Mouse (Mus musculus) megakaryocyte progenitor cell, adult 5-6 weeks (primary cell): ENCODE measurements at regions not wholly inside any gene's neighbourhood (a gene's known extent, or its start where the extent isn't known, plus 50 kb on each side); places are given as distances from the start of the nearest gene placed in this dataset.

Source experiments
- ATAC-seq: replicated peaks from 2 replicates; pipeline ENCODE4 v1.8.0; 2016; ENCODE audit warnings: mild to moderate bottlenecking, moderate TSS enrichment, inconsistent platforms; ENCODE audit not compliant: poor library complexity

- peak; percentile 20; the same call in 1 of the 2 replicates for ATAC-seq
These were observed 128.4 kb upstream of the Jun start for GRCm38 (mm10) chr4:95180446-95180845.

DNA sequence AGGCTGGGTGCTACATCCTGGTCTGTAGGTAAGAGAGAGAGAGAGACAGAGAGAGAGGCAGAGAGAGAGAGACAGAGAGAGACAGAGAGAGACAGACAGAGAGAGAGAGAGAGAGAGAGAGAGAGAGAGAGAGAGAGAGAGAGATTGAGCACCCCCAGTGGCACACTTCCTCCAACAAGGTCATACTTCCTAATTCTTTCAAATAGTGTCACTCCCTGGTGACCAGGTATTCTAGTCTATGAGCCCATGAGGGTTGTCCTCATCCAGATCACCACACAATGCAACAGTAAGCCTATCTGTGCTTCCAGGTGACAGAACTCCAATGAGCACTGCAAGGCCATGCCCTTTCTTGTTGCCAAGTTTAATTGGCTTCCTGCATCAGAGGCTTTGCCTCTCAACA is 129.0 kb upstream of the Jun start:
- peak; percentile 32 for ATAC-seq

DNA sequence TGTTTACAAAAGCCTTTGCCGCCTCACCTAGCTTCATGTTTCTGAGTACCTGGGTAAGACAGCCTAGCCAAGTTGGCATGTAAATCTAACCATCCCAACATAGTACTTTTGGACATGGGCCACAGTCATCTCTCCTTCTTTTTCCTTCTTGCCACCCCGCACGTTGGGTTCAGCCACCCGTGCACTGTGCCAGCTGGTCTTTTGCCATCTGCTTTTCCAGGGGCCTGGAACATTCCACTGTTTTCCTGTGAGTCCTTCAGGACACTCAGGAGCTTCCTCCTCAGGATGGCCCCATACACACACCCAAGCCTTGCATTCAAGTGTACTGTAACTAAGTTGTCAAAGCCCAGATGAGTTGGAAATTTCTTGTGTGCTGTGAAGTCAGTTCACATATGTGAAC is 132.2 kb upstream of the Jun start:
- no peak for ATAC-seq

DNA sequence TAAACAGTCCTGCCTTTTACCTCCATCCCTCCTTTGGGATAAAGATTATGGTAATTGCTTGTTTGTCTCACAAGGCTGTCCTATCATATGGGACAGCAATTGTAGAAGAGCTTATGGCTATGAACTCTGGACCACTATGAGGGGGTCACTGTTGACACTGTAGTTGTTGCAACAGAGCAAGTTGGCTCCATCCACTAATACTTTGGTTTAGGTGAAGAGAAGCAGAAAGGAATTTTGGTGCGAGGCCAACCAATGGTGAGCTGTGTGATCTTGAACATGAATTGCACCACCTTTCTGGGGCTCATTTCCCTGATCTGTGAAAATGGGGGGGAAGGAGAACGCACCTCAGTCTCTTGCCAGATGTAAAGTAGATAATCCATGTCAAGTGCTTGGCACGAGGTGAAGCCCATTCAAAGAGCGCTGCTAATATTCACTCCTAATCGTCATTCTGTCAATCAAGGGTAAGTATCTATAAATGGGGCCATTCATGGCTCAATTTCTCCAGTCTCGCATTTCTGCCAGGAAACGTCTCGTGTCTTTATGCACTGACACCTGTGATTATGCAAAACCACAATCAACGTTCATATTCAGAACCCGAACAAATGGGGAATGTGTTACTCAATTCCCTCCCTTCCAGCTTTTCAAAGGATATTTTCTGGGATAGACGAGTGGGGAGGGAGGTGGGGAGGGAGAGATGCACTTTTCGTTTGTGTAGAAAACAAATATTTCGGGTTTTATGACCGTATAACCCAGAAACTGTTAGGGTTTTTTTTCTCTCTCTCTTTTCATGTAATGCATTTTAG is 133.3 kb upstream of the Jun start:
- ATAC-seq, result no peak

DNA sequence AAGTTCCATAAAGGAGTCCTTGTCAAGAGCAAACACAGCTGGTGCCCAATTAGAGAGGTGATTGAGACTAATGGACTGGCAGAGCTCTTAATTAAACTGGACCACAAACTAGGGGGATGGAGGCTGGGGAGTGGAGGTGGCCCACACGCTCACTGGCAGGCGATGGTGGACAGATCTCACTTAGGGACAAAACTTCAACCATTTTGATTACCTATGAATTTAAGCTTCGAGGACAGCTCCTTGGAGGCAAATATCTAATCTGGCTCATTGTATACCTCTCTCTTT is 133.8 kb upstream of the Jun start:
- no peak for ATAC-seq

DNA sequence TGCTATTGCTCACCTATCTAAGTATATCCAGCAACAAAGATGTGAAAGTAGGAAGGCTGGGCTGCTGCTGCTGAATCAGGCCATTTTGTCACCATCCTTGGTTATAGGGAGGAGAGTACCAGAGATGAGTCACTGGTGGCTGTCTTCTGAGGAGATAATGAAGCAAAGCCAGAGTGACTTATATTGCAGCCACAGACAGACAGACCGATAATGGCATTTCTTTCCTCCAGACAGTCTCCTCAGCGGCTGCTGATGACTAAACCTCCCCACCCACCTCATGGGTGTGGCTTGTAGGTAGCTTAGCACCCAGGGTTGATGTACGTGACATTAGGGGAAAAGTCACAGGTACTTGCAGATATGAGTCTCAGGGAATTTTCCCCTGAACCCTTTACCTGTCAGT is 136.1 kb upstream of the Jun start:
- 0 out of 2 replicates have a peak, but pooled peaks have one; percentile 9 for ATAC-seq

DNA sequence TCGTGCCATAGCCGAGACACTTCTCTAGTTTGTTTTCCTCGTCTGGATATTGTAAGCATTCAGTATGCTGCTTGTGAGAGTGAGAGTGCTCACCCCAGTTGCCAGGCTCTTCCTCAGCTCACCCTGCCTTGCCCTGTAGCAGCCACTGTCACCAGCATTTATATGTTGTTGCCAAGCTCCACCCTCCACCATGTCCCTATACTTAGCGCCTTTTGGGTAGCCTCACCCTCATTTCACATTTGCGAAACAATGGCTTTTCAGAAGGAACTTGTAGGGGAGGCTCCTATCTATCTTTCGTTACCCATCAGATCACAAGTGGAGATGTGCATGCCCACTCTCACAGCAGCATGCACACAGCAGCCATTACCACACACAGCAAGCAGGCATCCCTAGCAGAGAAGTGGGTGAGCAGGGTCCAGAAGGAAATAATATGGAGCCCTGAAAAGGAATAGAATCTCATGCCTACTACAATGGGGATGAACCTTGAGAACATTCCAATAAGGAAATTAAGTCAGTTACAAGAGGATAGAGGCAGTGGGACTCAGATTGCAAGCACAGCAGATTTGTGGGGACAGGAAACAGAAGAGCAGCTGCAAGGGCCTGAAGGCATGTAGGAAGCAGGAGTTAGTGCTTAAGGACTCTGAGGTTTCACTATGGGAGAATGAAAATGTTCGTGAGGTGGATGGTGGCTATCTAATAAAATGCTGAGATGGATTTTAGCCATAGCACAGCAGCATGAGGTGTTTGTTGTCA is 139.8 kb upstream of the Jun start:
- no peak for ATAC-seq

GRCm38 (mm10) chr4:95192562-95192961 is 140.5 kb upstream of the Jun start:
- no peak for ATAC-seq

DNA sequence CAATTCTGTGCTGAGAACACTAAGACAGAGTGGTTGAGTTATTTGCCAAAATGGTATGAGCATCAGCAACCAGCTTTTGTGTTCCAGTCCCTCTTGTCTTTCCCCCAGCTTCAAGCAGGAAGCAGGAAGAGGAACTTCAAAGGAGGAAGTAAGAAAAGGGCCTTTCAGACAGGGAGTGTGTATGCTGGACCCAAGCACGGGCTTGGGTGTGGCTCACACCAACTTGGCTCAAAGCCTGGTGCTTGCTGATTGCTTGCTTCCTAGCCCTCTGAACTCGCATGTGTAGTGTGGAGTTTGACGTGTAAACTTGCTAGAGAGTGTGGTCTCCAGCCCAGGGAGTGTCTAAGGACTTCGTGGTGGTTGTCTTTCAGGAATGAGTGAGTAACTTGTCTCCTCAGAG is 141.0 kb upstream of the Jun start:
- ATAC-seq, result peak; percentile 83

DNA sequence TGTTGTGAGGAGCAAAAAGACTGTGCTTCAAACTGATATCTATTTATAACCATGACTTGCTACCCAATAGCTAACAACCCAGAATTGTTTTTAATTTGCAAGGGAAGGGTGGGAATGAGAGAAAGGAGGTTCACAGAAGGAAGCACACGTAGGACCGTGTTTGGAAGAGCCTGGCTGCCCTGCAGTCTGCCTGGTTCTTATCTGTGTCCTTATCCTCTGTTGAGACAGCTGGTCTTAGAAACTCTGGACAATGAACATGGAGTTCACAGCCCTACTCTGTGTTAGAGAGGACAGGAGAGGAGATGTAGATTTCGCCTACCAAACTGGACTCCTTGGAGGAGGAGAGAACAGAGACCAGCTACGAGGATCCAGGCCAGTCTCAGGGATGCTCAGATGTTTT is 141.5 kb upstream of the Jun start:
- ATAC-seq, result no peak

DNA sequence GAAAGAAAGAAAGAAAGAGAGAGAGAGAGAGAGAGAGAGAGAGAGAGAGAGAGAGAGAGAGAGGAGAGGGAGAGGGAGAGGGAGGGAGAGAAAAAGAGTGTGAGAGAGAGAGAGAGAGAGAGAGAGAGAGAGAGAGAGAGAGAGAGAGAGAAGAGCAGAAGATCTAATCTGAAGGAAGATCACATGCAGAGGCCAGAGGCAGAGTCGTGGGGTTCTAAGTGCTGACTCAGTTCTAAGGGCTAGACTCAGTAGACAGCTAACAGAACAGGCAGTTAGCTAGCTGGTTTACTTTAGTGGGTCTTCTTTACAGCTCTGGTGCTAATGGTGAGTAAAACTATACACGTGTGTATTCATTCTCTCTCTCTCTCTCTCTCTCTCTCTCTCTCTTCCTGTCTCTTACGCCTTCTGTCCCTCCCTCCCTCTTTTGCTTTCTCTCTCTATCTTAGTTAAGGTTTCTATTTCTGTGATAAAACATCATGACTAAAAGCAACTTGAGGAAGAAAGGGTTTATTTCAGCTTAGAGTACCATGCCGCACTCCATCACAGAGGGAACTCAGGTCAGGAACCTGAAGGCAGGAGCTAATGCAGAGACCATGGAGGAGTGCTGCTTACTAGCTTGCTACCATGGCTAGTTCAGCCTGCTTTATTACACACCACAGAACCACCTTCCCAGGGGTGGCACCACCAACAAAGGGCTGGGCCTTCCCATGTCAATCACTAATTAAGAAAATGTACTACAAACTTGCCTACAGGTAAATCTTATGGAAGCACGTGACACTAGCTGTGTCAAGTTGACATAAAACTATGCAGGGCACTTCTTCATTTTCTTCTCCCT is 142.8 kb upstream of the Jun start:
- ATAC-seq, result no peak

- ATAC-seq, result 0 out of 2 replicates have a peak, but pooled peaks have one; percentile 10
These were observed 144.1 kb upstream of the Jun start for GRCm38 (mm10) chr4:95196106-95196505.

DNA sequence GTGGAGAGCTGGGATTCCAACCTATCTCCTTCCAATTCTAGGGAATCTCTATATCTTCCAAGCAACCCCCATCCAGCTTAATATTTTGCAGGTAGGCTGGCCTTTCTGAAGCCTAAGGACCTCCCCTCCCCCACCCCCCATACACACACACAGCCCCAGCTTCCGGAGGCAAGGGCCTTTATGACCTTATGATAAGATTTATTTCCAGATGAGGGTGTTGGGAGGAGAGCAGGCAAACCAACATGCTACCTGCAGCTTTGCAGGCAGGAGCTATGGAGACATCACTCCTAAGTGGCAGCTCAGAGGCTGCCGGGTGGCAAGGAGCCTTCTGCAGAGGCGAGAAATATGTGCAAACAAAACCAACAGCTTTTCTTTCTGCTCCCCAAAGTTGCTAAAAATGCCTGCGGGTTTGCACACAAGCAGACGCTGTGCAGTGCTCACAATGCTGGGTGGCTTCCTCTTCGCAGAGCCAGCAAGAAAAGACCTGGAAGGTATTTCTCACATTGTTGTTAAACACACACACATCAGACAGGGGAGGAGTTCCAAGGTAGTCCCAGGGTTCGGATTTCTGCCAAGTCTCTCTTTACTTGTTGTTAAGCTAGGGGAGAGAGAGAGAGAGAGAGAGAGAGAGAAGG is 145.2 kb upstream of the Jun start:
- ATAC-seq, result no peak

DNA sequence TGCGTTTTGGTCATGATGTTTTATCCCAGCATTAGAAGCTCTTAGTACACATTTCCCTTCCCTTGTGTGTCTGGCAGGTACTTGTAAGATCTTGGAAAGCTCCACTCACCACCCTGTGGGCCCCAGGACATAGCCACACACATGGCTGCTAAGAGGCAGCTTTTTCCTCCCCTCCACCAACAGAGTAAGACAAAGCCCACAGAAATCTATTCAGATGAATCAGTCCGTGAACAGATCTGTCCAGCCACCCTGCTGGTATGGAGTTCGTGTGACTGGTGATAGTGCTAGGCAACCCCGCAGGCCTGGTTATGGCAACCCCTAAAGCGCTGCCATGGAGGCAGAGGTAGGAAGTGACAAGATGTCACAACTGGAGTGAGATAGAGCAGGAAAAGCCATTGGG is 147.4 kb upstream of the Jun start:
- no peak for ATAC-seq

DNA sequence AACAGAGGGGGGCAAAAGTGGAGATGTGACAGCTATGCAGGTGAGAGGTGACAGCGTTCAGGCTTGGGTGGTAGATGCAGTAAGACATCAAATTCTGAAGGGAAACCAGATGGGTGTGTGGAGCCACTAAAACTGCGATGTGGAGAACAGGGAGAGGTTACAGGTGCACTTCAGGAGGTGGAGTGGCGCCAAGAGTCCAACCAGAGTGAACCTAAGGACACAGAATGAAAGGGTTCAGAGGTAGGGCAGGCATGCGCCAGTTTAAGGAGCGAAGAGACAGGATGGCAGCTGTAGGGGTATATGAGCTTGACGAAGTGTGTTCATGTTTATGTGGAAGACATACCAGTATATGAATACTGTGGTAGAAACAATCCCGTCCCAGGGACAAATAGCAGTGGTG is 148.1 kb upstream of the Jun start:
- ATAC-seq, result no peak

GRCm38 (mm10) chr4:95202478-95202877 is 150.5 kb upstream of the Jun start:
- no peak for ATAC-seq

- no peak for ATAC-seq
These were observed 151.6 kb upstream of the Jun start for GRCm38 (mm10) chr4:95203577-95203976.

GRCm38 (mm10) chr4:95205372-95205771 is 153.3 kb upstream of the Jun start:
- ATAC-seq, result no peak

- no peak for ATAC-seq
These were observed 155.8 kb upstream of the Jun start for GRCm38 (mm10) chr4:95207783-95208182.

DNA sequence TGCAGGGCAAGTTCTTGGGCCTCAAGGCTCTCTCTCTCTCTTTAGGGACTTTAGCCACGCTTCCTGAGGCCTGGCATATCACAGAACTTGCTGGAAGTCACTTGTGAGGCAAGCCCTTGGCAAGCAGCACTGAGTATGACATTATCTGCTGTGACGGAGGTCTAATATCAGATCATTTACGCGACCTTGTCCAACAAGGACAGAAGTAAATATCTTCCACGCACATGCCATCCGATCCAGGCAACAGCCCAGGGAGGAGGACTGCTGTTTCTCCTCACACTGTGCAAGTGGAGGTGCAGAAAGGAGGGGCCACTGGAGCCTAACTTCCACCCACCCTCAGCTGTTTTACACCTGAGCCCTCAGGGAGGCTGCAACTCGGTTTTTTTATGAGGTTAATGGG is 156.8 kb upstream of the Jun start:
- 0 out of 2 replicates have a peak, but pooled peaks have one; percentile 1 for ATAC-seq
